Mouse (Mus musculus): ENCODE measurements at regions not wholly inside any gene's neighbourhood (a gene's known extent, or its start where the extent isn't known, plus 50 kb on each side); places are given as distances from the start of the nearest gene placed in this dataset.

DNA sequence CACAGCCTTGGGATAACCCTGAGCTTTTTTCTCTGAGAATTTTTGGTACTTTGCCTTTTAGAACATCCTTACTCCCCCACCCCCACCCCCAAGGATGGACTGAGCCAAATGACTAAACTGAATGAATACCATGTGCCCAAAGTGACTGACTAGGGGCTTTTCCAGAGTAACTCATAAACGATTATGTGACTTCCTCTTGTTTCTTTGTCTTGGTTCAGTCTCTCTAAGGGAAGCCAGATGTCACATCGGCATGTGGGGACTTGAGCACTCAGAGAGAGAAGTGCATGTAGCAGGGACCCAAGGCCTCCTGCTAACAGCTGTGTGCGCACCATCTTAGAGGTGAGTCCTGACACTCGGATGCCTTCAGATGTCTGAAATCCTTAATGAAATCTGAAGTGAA lies 63.8 kb upstream of the Gm47985 start:
- no peak for DNase-seq (ENCODE audit: low spot score in 2 of 2)

DNA sequence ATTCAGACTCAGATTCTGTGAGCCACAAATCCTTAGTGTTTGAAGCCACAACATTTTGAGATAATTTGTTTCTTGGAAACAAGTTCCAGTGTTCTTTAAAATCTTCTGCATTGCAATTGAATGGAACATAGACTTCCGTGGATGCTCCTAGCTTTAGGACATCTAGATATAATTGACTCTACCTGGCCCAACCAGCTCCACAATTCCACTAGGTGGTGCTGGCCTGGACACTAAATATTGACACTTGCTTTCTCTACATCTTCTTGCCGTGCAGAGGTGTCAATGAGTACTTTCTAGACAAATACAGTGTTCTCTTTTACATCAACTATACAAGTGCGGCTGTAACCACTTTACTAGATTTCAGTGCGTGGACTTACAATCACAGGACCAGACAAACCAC lies 63.4 kb upstream of the Gm47985 start:
- no peak for DNase-seq (ENCODE audit: low spot score in 2 of 2)

DNA sequence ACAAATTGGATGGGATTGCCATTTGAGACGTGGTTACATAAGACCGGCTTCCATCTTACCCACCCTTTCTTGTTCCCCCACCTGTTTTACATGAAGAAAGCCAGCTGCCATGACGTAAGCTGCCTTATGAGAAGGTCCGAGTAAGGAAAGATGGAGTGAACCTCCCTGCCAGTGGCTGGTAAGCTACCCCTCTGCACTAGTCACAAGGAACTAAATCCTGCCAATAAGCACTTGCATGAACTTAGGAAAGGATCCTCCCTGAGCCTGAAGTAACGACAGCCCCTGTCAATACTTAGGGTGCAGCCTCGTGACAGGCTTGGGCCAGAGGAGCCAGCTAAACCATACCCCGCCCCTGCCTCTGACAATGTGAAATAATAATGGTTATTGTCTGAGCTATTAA lies 62.8 kb upstream of the Gm47985 start:
- DNase-seq (ENCODE audit: low spot score in 2 of 2), result no peak

DNA sequence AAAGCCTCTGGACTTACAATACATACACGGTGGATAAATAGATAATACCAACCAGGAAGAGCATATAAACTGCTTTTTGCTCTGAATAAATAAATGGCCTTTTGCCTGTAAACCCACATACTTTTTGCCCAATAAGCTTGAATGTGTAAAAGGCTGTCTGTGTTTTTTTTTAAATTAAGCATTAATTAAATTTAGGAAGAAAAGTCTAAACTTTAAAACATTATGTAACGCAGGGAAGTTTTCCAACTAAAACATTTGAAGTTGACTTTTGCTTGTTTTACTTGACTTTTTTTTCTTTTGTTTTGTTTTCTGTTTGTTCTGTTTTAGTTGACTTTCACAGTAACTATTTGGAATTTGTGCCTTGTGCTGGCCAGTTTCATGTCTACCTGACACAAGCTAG lies 60.7 kb upstream of the Gm47985 start:
- DNase-seq (ENCODE audit: low spot score in 2 of 2), result no peak

DNA sequence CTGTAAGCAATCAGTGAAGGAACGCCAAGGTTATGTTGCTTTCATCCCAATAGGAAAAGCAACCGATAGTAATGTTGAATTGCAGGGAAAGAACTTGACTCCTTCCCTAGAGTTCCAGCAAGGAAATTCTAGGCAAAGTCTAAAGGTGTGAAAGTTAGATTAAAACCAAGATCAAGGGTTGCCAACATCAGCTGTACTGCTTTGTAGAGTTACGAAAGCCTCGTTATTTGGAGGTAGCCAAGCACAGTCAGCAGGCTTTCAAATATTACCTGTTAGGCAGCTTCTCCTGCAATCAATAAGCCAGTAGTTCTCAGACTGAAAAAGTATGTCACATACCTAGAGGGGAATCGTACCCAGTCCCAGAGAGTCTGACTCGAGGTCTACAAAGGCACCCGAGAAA lies 58.4 kb upstream of the Gm47985 start:
- no peak for DNase-seq (ENCODE audit: low spot score in 2 of 2)

DNA sequence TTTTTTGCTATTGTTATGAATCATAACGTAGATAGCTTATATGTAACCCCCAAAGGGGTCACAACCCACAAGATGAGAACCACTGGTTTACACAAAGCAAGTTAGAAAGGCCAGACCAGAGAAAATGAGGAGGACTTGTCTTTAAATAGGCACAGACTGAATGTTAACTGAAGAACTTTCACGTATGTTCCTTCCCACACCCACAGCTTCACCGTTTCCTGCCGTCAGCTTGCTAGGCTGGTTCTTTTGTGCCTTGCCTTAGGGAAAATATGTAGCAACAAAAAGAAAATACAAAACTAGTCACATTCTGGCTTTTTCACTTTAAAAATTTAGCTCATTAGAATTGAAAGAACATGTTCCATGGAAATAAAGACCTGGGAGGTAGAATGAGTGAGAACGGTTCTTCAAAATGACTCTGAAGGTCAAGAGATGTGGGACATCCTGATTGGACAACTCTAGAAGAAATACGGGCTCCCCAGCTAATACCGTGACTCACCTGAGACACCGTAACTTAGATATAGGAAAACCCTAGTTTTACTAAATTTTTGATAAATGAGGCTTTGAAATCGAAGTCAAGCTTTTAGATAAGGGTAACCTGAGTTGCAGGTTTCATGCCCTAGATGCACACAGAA lies 57.2 kb upstream of the Gm47985 start:
- DNase-seq (ENCODE audit: low spot score in 2 of 2), result no peak

DNA sequence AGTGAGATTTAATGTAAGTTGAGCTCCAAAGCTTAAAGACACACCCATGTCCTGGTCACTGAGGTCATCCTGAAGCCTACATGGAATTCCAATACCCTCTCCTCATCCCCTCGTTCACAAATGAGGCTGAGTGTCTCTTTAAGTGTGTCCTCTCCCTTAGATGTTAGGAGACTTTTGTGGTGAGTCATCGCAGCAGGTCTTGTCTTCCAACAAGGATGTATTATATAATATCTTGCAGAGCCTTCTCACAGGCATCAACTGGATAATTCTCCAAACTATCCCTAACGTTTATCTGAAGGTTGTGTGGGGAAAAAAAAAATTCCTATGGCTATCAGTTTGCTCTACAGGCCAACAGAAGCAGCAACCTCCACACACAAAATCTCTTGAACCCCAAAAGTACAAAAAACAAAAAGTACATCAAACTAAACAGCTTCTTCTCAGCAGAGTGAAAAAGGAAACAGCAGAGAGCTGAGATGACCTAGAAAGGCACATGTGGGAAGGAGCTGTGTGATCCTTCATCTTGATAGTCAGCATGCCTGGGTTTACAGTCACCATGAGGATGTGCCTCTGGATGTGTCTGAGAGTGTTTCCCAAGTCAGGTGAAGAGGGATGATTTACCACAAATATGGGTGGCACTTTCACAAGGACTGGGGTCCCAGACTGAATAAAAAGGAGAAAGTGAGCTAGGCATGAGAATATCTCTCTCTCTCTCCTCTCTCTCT lies 56.4 kb upstream of the Gm47985 start:
- no peak for DNase-seq (ENCODE audit: low spot score in 2 of 2)

DNA sequence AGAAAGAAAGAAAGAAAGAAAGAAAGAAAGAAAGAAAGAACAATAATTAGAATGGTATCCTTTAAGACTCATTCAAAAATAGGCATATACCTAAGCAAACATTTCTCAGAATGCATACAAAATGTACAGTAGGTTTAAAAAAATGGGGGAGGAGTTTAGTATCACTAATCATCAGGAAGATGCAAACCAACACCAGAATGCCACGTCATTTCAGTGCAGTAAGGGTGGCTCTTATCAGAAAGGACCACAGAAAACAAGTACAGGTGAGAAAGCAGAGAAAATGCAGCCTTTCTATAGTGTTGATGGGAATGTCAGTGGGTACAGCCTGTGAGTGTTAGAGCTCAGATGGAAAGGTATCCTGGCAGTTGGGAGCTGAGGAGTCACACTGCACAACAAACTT lies 55.6 kb upstream of the Gm47985 start:
- no peak for DNase-seq (ENCODE audit: low spot score in 2 of 2)

DNA sequence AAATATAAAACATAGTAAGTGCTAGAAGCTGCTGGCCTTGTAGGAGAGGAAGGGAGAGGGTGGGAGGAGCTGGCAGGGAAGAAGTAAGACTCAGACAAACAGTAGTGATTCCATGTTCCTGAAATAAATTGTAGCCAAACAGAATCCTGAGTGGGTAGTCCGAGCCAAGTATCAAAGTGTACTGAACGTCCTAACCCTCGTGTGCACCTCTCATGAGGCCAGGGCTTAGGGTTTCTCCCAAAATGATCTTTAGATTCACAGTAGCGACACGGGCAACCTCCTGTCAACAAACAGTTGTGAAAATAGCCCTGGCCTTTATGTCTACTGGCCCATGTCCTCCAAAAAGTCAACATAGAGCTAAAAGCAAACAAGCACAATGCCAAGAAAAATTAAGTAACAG lies 54.3 kb upstream of the Gm47985 start:
- no peak for DNase-seq (ENCODE audit: low spot score in 2 of 2)

DNA sequence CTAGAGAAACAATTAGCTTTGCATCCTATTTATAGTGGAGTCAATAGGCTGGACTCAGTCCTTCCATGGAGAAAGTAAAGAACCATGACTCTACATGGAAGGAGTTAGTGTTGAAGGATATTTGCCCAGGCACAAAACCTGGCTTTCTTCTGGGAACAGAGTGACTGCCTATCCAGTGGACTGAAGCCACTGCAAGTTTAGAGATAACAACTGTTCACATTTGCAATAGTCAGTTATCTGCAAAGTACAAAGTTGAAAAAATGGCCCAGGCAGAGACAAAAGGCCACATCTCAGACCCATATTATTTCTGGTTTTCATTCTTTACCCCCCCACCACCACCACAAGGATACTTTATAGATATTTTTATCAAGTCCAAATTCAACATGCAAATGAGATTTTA lies 53.4 kb upstream of the Gm47985 start:
- DNase-seq (ENCODE audit: low spot score in 2 of 2), result no peak

DNA sequence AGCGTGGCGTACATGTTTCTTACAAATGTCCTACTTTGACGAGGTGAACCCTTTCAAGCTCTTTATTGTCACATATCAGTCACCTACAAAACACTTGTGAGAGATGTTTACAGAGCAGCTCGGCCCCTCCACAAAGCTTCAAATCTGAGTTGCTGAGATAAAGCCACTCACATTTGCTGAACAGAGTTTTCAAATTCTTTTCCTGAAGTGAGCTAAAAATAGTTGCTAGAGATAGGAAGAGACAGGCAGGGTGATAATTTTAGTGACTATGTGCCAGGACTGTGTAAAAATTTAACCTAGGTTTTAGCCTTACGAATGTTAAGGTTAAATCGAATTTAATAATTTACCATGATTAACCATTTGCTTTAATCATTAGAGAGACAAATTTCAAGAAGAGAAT lies 52.3 kb upstream of the Gm47985 start:
- DNase-seq (ENCODE audit: low spot score in 2 of 2), result no peak

DNA sequence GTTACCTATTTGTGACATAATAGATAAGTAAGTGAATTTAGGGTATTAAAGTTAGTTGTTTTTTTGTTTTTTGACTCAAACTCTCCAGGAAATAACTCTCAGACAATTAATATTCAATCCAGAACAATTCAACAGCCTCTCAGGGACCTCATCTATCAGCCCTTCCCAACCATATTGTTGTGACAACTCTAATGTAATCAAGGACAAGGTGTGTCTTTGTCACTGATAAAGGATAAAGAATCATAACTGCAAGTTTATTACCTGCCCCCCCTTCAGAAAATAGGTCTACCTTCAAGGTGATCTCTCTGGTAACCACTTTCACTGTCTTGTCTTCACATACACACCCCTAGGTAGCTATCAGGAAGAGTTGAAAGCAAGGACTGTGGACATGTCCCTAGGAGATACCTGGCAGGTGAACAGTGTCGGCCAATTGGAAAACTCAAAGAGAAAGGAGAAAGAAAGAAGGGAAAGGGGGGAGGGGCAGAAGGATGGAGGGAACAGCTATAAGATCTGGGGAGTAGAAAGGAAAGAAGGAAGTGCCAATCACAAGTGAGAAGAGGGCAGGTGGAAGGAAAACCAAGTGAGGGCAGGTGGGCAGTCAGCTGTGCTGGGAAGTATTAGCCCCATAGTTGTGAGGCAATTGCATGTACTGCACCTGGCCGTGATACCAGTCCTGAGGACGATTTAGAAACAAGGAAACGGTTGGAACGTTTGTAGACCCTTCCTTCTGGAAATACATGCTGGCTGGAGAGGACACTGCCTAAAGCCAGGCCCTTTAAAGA lies 51.3 kb upstream of the Gm47985 start:
- no peak for DNase-seq (ENCODE audit: low spot score in 2 of 2)

DNA sequence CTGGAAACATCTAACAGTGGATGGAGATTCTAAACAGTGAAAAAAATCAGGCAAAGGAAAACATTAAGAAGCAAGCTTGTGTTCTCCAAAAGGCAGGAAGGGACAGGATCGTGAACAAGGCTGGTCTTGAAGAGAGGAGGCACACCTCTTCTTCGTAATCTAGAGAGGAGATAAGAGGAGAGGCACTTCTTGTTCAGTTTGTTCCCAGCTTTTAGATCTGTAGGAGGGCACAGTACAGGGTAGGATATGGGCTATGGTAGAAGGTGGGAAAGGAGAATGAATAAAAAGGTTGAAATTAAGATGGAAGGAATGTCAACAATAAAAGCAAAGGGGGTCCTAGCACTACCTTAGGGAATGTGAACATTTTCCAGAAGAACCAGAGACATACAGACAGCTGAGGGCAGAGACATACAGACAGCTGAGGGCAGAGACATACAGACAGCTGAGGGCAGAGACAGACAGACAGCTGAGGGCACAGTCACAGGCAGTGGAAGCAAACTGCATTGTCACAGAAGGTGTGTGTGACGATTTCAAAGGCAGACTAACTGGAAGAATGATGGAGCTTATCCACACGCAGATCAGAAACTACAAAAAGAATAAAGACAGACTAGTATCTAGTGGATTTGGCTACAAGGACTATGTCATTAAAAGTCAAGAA lies 50.6 kb upstream of the Gm47985 start:
- DNase-seq (ENCODE audit: low spot score in 2 of 2), result no peak

Measured in adrenal gland, postnatal 4 days (tissue).